Mouse (Mus musculus) megakaryocyte, embryonic 14.5 days (primary cell): ENCODE data around the gene Lurap1.

ENCODE experiments used
- FLI1 ChIP-seq: IDR thresholded peaks from 2 replicates; pipeline ENCODE4 v1.6.1; 2012; ENCODE audit warnings: low read length, inconsistent platforms, mixed read lengths
- GATA1 ChIP-seq: IDR thresholded peaks from 3 replicates; pipeline ENCODE4 v1.6.1; 2012; ENCODE audit warnings: mixed read lengths, low read length, inconsistent platforms, borderline replicate concordance

- TF ChIP-seq FLI1, result no peak
- TF ChIP-seq GATA1, result no peak
These were observed 9.4 kb downstream of the Lurap1 start for GRCm38 (mm10) chr4:116141736-116142135.
